Mouse (Mus musculus) B cell, adult 62 days (primary cell): ENCODE measurements around the gene Rpp30. TPM values are rescaled to one million over a fixed set of nuclear protein-coding genes. Genes with fewer than 3 reads are reported as not detected.

ENCODE experiments used
- total RNA-seq: library from RNA; stranded (reverse); gene quantifications from 4 replicates; pipeline ENCODE4 v1.2.4, GENCODE M21; 2023

The Rpp30 gene
- 20.5 to 27.4 TPM (median 21.6 TPM) in 4 replicates for total RNA-seq

GRCm38 (mm10) chr19:36083262-36084225 is at the start of gene Rpp30:
TSS of gene Rpp30 (plus strand) at chr19:36083716.

GRCm38 (mm10) chr19:36057231-36057811 is 26.2 kb upstream of the Rpp30 start, which contains the start of gene Htr7:
TSS of gene Htr7 (minus strand) at chr19:36057507.

GRCm38 (mm10) chr19:36119783-36120471 is 36.4 kb downstream of the Rpp30 start, which contains the start of gene Ankrd1:
TSS of gene Ankrd1 (minus strand) at chr19:36120099.

Other genes with a start within 250 kb of the Rpp30 start
- gene Htr7, start 26.2 kb upstream of the Rpp30 start, total RNA-seq = 0.32 TPM in 1 of 4 replicates, not detected in the others
- gene Ankrd1, start 36.4 kb downstream of the Rpp30 start, total RNA-seq = not detected in 4 replicates